ENCODE assay signal across 12 mouse cellular contexts in the genomic region with DNA sequence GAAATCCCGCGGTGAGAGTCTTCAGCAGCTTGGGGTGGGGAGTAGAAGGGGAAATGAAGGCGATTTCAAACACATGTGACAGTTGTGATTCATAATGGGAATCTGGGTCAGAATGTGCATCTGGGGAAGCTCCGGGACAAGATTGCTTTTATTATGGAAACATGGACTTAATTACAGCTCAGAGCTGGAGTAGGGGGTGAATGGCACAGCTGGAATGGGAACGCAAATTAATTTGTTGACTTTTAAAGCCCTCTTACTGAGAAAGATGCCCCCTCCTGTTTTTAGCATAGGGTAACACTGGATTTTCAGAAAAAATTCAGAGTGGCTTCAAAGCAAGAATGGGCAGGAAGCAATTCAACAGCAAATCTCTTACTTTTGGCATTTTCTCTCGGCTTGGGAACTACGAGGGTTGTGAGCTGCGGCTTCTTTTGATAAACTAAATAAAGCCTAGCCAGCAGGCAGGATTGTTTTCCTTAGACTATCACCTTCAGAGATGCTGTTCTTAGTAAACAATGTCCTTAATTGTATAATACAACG.
DNase-seq lines count a peak whose midpoint lies in the region; ATAC-seq and TF ChIP-seq lines count a peak whose summit lies in the region.
"Had no signal": no experiment of that assay in that cellular context is flagged by ENCODE, and none has a peak within 500 bp of the region (broad histone marks: within the 10 kb centered on the region; RNA-seq: fewer than 3 reads in every experiment).

No protein-coding gene starts in this region.

- no peak for TF ChIP-seq POLR2A in cortical plate, adult 2 months (IDR thresholded peaks at IDR 0.05; ENCODE audit: extremely low read depth, insufficient read depth, low read length)

- no peaks in the 10 kb centered on the region for H3K36me3 ChIP-seq in intestine, embryonic 15.5 days
- no peaks in the 10 kb centered on the region for H3K36me3 ChIP-seq in intestine, postnatal 0 days (ENCODE audit: control insufficient read depth, insufficient read depth)
- no peaks in the 10 kb centered on the region for H3K36me3 ChIP-seq in forebrain, postnatal 0 days (ENCODE audit: insufficient read depth)
- no peaks in the 10 kb centered on the region for H3K36me3 ChIP-seq in midbrain, embryonic 16.5 days (ENCODE audit: control insufficient read depth, insufficient read depth, low read length)
- H3K36me3 ChIP-seq: stomach, embryonic 15.5 days had no signal

- no peak for ATAC-seq in intestine, embryonic 15.5 days
- ATAC-seq in intestine, postnatal 0 days, result no peak
- peak; percentile 63 for ATAC-seq in forebrain, postnatal 0 days
- ATAC-seq in midbrain, embryonic 16.5 days, result peak; percentile 62

- H3K4me3 ChIP-seq in intestine, embryonic 15.5 days (replicated peaks), result no peak overlapping the region
- H3K4me3 ChIP-seq in intestine, postnatal 0 days (ENCODE audit: low read depth, low read length), result no peak overlapping the region
- 0 out of 2 replicates have a peak overlapping the region, but pooled peaks have one; percentile 11 for H3K4me3 ChIP-seq in cortical plate, adult 2 months (ENCODE audit: insufficient read depth, low read length)
- peak overlapping the region; percentile 12; the same call in 1 of the 2 replicates for H3K4me3 ChIP-seq in forebrain, postnatal 0 days (ENCODE audit: low read depth, low read length)
- peak overlapping the region; percentile 7; the same call in 1 of the 2 replicates for H3K4me3 ChIP-seq in midbrain, embryonic 16.5 days (ENCODE audit: low read depth, low read length)
- H3K4me3 ChIP-seq: stomach, embryonic 15.5 days had no signal

- H3K9me3 ChIP-seq in intestine, embryonic 15.5 days, result no peaks in the 10 kb centered on the region
- no peaks in the 10 kb centered on the region for H3K9me3 ChIP-seq in intestine, postnatal 0 days (ENCODE audit: control insufficient read depth)
- H3K9me3 ChIP-seq in forebrain, postnatal 0 days (ENCODE audit: low read length), result no peaks in the 10 kb centered on the region
- no peaks in the 10 kb centered on the region for H3K9me3 ChIP-seq in midbrain, embryonic 16.5 days (replicated peaks; ENCODE audit: control insufficient read depth, low read length, poor library complexity, severe bottlenecking)
- H3K9me3 ChIP-seq: stomach, embryonic 15.5 days had no signal

- no peaks in the 10 kb centered on the region for H3K4me1 ChIP-seq in intestine, embryonic 15.5 days (replicated peaks)
- no peaks in the 10 kb centered on the region for H3K4me1 ChIP-seq in intestine, postnatal 0 days (replicated peaks; ENCODE audit: control insufficient read depth, insufficient read depth, low read length)
- no peaks in the 10 kb centered on the region for H3K4me1 ChIP-seq in cortical plate, adult 2 months (ENCODE audit: control insufficient read depth, insufficient read depth, low read length)
- peaks cover 6% of the 10 kb centered on the region; the same call in 1 of the 2 replicates for H3K4me1 ChIP-seq in forebrain, postnatal 0 days (ENCODE audit: insufficient read depth)
- H3K4me1 ChIP-seq in midbrain, embryonic 16.5 days (ENCODE audit: control insufficient read depth, insufficient read depth, low read length), result peaks cover 8% of the 10 kb centered on the region
- H3K4me1 ChIP-seq: stomach, embryonic 15.5 days had no signal

- no peak overlapping the region for H3K27ac ChIP-seq in intestine, embryonic 15.5 days
- no peak overlapping the region for H3K27ac ChIP-seq in intestine, postnatal 0 days (ENCODE audit: low read depth, low read length)
- H3K27ac ChIP-seq in cortical plate, adult 2 months (ENCODE audit: insufficient read depth, low read length), result no peak overlapping the region
- peak overlapping the region; percentile 4; the same call in 1 of the 2 replicates for H3K27ac ChIP-seq in forebrain, postnatal 0 days (ENCODE audit: low read depth, low read length)
- H3K27ac ChIP-seq in midbrain, embryonic 16.5 days (ENCODE audit: low read length), result 0 out of 2 replicates have a peak overlapping the region, but pooled peaks have one; percentile 8
- H3K27ac ChIP-seq: macrophage; stomach, embryonic 15.5 days had no signal

- H3K27me3 ChIP-seq in intestine, embryonic 15.5 days (replicated peaks), result no peaks in the 10 kb centered on the region
- no peaks in the 10 kb centered on the region for H3K27me3 ChIP-seq in intestine, postnatal 0 days (replicated peaks; ENCODE audit: control insufficient read depth, insufficient read depth, low read length)
- no peaks in the 10 kb centered on the region for H3K27me3 ChIP-seq in forebrain, postnatal 0 days (ENCODE audit: insufficient read depth, low read length)
- H3K27me3 ChIP-seq in midbrain, embryonic 16.5 days (ENCODE audit: control insufficient read depth, insufficient read depth, low read depth, low read length), result no peaks in the 10 kb centered on the region
- H3K27me3 ChIP-seq: stomach, embryonic 15.5 days had no signal

- H3K9ac ChIP-seq in intestine, embryonic 15.5 days, result no peak overlapping the region
- H3K9ac ChIP-seq in intestine, postnatal 0 days (ENCODE audit: low read depth, low read length), result no peak overlapping the region
- peak overlapping the region; percentile 40 for H3K9ac ChIP-seq in forebrain, postnatal 0 days
- 0 out of 2 replicates have a peak overlapping the region, but pooled peaks have one; percentile 10 for H3K9ac ChIP-seq in midbrain, embryonic 16.5 days (ENCODE audit: low read depth, low read length)
- H3K9ac ChIP-seq: stomach, embryonic 15.5 days had no signal

- WGBS in intestine, embryonic 15.5 days, result 44% methylated on average over 9 of the region's 9 CpGs
- WGBS in intestine, postnatal 0 days, result 39% methylated on average over 9 of the region's 9 CpGs
- 13% methylated on average over 9 of the region's 9 CpGs for WGBS in forebrain, postnatal 0 days
- WGBS in midbrain, embryonic 16.5 days, result 19% methylated on average over 9 of the region's 9 CpGs

- DNase-seq in forebrain, postnatal 0 days, result peak; percentile 25
- no peak for DNase-seq in spleen, postnatal 14 days (ENCODE audit: low spot score in 2 of 2)
- no peak for DNase-seq in adrenal gland, postnatal 36 days
- DNase-seq in kidney, postnatal 14 days, result no peak
- DNase-seq: B cell, adult 2 months had no signal

- H3K4me2 ChIP-seq in intestine, embryonic 15.5 days (replicated peaks), result peak overlapping the region; percentile 22; the same call in 1 of the 2 replicates
- H3K4me2 ChIP-seq in intestine, postnatal 0 days (replicated peaks; ENCODE audit: low read depth), result no peak overlapping the region
- peak overlapping the region; percentile 40 for H3K4me2 ChIP-seq in forebrain, postnatal 0 days (ENCODE audit: low read depth)
- peak overlapping the region; percentile 37 for H3K4me2 ChIP-seq in midbrain, embryonic 16.5 days (ENCODE audit: low read length)
- H3K4me2 ChIP-seq: heart, embryonic 11.5 days; stomach, embryonic 15.5 days had no signal

- no peak for TF ChIP-seq CTCF in intestine, postnatal 0 days (IDR thresholded peaks at IDR 0.05; ENCODE audit: low read depth)
- TF ChIP-seq CTCF in cortical plate, adult 2 months (IDR thresholded peaks at IDR 0.05; ENCODE audit: extremely low read depth, insufficient read depth, low read length), result no peak
- TF ChIP-seq CTCF in forebrain, postnatal 0 days (IDR thresholded peaks at IDR 0.05; ENCODE audit: low read depth), result no peak

Comparison
In these comparisons a context has a peak if more than half of its experiments do, and no peak if none do; other contexts are left out.
1. ATAC-seq: peak in forebrain, postnatal 0 days (single experiment) and midbrain, embryonic 16.5 days (single experiment); none in intestine, embryonic 15.5 days (single experiment) and intestine, postnatal 0 days (single experiment).
2. H3K27ac ChIP-seq: peak in forebrain, postnatal 0 days (single experiment) and midbrain, embryonic 16.5 days (single experiment); none in intestine, embryonic 15.5 days (single experiment), intestine, postnatal 0 days (single experiment) and cortical plate, adult 2 months (single experiment).
3. H3K4me3 ChIP-seq: peak in cortical plate, adult 2 months (single experiment), forebrain, postnatal 0 days (single experiment) and midbrain, embryonic 16.5 days (single experiment); none in intestine, embryonic 15.5 days (single experiment) and intestine, postnatal 0 days (single experiment).
4. H3K9ac ChIP-seq: peak in forebrain, postnatal 0 days (single experiment) and midbrain, embryonic 16.5 days (single experiment); none in intestine, embryonic 15.5 days (single experiment) and intestine, postnatal 0 days (single experiment).